In genomic region chr12:112743168-112743975, GRCm38 (mm10) we compare ENCODE assay signal across 8 mouse cellular contexts. TPM values are rescaled to one million over a fixed set of nuclear protein-coding genes. Genes with fewer than 3 reads are reported as not detected.
DNase-seq lines count a peak whose midpoint lies in the region; ATAC-seq lines count a peak whose summit lies in the region.

No protein-coding gene starts in this region.

- 63% methylated on average over 25 of the region's 25 CpGs for WGBS in embryonic facial prominence, embryonic 10.5 days
- 62% methylated on average over 25 of the region's 25 CpGs for WGBS in limb, embryonic 11.5 days
- 59% methylated on average over 25 of the region's 25 CpGs for WGBS in midbrain, embryonic 15.5 days

- ATAC-seq in cerebellum, adult (ENCODE audit: insufficient number of reproducible peaks, low FRiP score, low TSS enrichment) = no peak
- peak; percentile 76 for ATAC-seq in granulocyte monocyte progenitor cell, adult 5-6 weeks (replicated peaks; ENCODE audit: poor library complexity, severe bottlenecking)
- peak; percentile 60 for ATAC-seq in limb, embryonic 11.5 days (ENCODE audit: insufficient number of reproducible peaks, low FRiP score, low TSS enrichment, low read depth)
- peak; percentile 67 for ATAC-seq in midbrain, embryonic 15.5 days (replicated peaks)

- no peaks in the 10 kb centered on the region for H3K9me3 ChIP-seq in embryonic facial prominence, embryonic 10.5 days
- H3K9me3 ChIP-seq in limb, embryonic 11.5 days (ENCODE audit: control insufficient read depth, low read length) = no peaks in the 10 kb centered on the region
- H3K9me3 ChIP-seq in midbrain, embryonic 15.5 days = no peaks in the 10 kb centered on the region

- DNase-seq in cerebellum, adult 11 months = peak; percentile 69
- peak; percentile 82 for DNase-seq in embryonic facial prominence, embryonic 10.5 days (ENCODE audit: low spot score)
- DNase-seq in kidney, adult 11 months = peak; percentile 70
- DNase-seq in limb, embryonic 11.5 days (ENCODE audit: low spot score) = peak; percentile 81
- peak; percentile 40 to 84 for DNase-seq in spleen, postnatal 10 days (ENCODE audit: low spot score in 2 of 2)

- peaks cover 50% of the 10 kb centered on the region for H3K4me1 ChIP-seq in embryonic facial prominence, embryonic 10.5 days
- peaks cover 8% of the 10 kb centered on the region for H3K4me1 ChIP-seq in limb, embryonic 11.5 days (ENCODE audit: control insufficient read depth, insufficient read depth, low read length)
- peaks cover 14% of the 10 kb centered on the region for H3K4me1 ChIP-seq in midbrain, embryonic 15.5 days

- H3K4me3 ChIP-seq in embryonic facial prominence, embryonic 10.5 days = no peak overlapping the region
- H3K4me3 ChIP-seq in limb, embryonic 11.5 days (ENCODE audit: low read depth, low read length) = no peak overlapping the region
- no peak overlapping the region for H3K4me3 ChIP-seq in midbrain, embryonic 15.5 days

- H3K9ac ChIP-seq in limb, embryonic 11.5 days (ENCODE audit: low read length) = no peak overlapping the region
- peak overlapping the region; percentile 31; the same call in 1 of the 2 replicates for H3K9ac ChIP-seq in midbrain, embryonic 15.5 days

- H3K27ac ChIP-seq in embryonic facial prominence, embryonic 10.5 days (replicated peaks) = peak overlapping the region; percentile 66
- H3K27ac ChIP-seq in limb, embryonic 11.5 days (replicated peaks; ENCODE audit: low read depth, low read length) = no peak overlapping the region
- peak overlapping the region; percentile 34; the same call in 1 of the 2 replicates for H3K27ac ChIP-seq in midbrain, embryonic 15.5 days

- H3K4me2 ChIP-seq in limb, embryonic 11.5 days (ENCODE audit: low read depth, severe bottlenecking) = no peak overlapping the region
- H3K4me2 ChIP-seq in midbrain, embryonic 15.5 days = no peak overlapping the region

- H3K27me3 ChIP-seq in embryonic facial prominence, embryonic 10.5 days (replicated peaks; ENCODE audit: low read depth, poor library complexity, severe bottlenecking) = no peaks in the 10 kb centered on the region
- no peaks in the 10 kb centered on the region for H3K27me3 ChIP-seq in limb, embryonic 11.5 days (ENCODE audit: control insufficient read depth, insufficient read depth, low read length)
- H3K27me3 ChIP-seq in midbrain, embryonic 15.5 days (replicated peaks) = no peaks in the 10 kb centered on the region

- H3K36me3 ChIP-seq in embryonic facial prominence, embryonic 10.5 days (replicated peaks) = peaks cover 47% of the 10 kb centered on the region
- H3K36me3 ChIP-seq in limb, embryonic 11.5 days (ENCODE audit: control insufficient read depth, insufficient read depth, low read length) = peaks cover 3% of the 10 kb centered on the region; the same call in 1 of the 2 replicates
- peaks cover 35% of the 10 kb centered on the region; the same call in 1 of the 2 replicates for H3K36me3 ChIP-seq in midbrain, embryonic 15.5 days (replicated peaks)

RNA-seq across cellular contexts. Expression of gene Pld4, which starts 17.1 kb away (rescaled TPM):
- polyA plus RNA-seq in embryonic facial prominence, embryonic 10.5 days (2016; fragmentation: Nextera tagmentation; extraction: Ambion mirVana) = 3.9 and 4.6 TPM in 2 replicates
- 39.4 and 92.1 TPM in 2 replicates for total RNA-seq in granulocyte monocyte progenitor cell, adult 5-6 weeks (2014; fragmentation: Nextera tagmentation)
- total RNA-seq in granulocyte monocyte progenitor cell, adult 5-6 weeks (2017) = 21.1 and 25.4 TPM in 2 replicates
- polyA plus RNA-seq in limb, embryonic 11.5 days (2014; fragmentation: Nextera tagmentation; extraction: Ambion mirVana) = 2.8 TPM in 2 replicates
- 7.3 and 8.6 TPM in 2 replicates for polyA plus RNA-seq in midbrain, embryonic 15.5 days (2015; fragmentation: Nextera tagmentation; extraction: Ambion mirVana)

RNA-seq across cellular contexts. Expression of gene Cep170b, which starts 23.1 kb away (rescaled TPM):
- 9.7 and 10.6 TPM in 2 replicates for polyA plus RNA-seq in embryonic facial prominence, embryonic 10.5 days (2016; fragmentation: Nextera tagmentation; extraction: Ambion mirVana)
- 1.6 and 9.2 TPM in 2 replicates for total RNA-seq in granulocyte monocyte progenitor cell, adult 5-6 weeks (2014; fragmentation: Nextera tagmentation)
- 0.56 and 1.2 TPM in 2 replicates for total RNA-seq in granulocyte monocyte progenitor cell, adult 5-6 weeks (2017)
- polyA plus RNA-seq in limb, embryonic 11.5 days (2014; fragmentation: Nextera tagmentation; extraction: Ambion mirVana) = 9.5 and 9.6 TPM in 2 replicates
- polyA plus RNA-seq in midbrain, embryonic 15.5 days (2015; fragmentation: Nextera tagmentation; extraction: Ambion mirVana) = 51.0 and 53.7 TPM in 2 replicates

RNA-seq across cellular contexts. Expression of gene Ahnak2, which starts 59.1 kb away (rescaled TPM):
- polyA plus RNA-seq in embryonic facial prominence, embryonic 10.5 days (2016; fragmentation: Nextera tagmentation; extraction: Ambion mirVana) = 0.04 and 0.20 TPM in 2 replicates
- not detected in 2 replicates for total RNA-seq in granulocyte monocyte progenitor cell, adult 5-6 weeks (2014; fragmentation: Nextera tagmentation)
- not detected in 2 replicates for total RNA-seq in granulocyte monocyte progenitor cell, adult 5-6 weeks (2017)
- polyA plus RNA-seq in limb, embryonic 11.5 days (2014; fragmentation: Nextera tagmentation; extraction: Ambion mirVana) = 0.17 and 0.40 TPM in 2 replicates
- 1.1 and 1.3 TPM in 2 replicates for polyA plus RNA-seq in midbrain, embryonic 15.5 days (2015; fragmentation: Nextera tagmentation; extraction: Ambion mirVana)
